Mouse (Mus musculus) testis, adult 2 months (tissue): ENCODE measurements around the gene Olfr250.

Experiments used
- CTCF ChIP-seq: fragments of 200-500 bp; IDR thresholded peaks from 2 replicates; pipeline ENCODE4 v1.5.1; 2012; ENCODE audit warnings: low read depth, mild to moderate bottlenecking, inconsistent platforms, low read length, moderate library complexity; ENCODE audit not compliant: control insufficient read depth, insufficient read depth, insufficient replicate concordance
- POLR2A ChIP-seq: fragments of 200-500 bp; IDR thresholded peaks from 2 replicates; pipeline ENCODE4 v1.6.1; 2012; ENCODE audit warnings: low read depth, mild to moderate bottlenecking, inconsistent platforms, low read length, moderate library complexity; ENCODE audit not compliant: control insufficient read depth

GRCm38 (mm10) chr9:38328760-38329159 is 37.9 kb upstream of the Olfr250 start, which contains the start of gene Olfr25:
- TF ChIP-seq CTCF, result no peak
- TF ChIP-seq POLR2A, result no peak
